Mouse (Mus musculus) stomach, embryonic 15.5 days (tissue): ENCODE measurements around the gene Slc37a1. TPM values are rescaled to one million over a fixed set of nuclear protein-coding genes. Genes with fewer than 3 reads are reported as not detected.

Experiments used
- ATAC-seq: fragments of 200-750 bp; cut with Nextera tagmentation; 2 replicates; pipeline ENCODE4 v1.8.0; 2017; ENCODE audit warnings: low read depth, moderate number of reproducible peaks, moderate TSS enrichment; ENCODE audit not compliant: insufficient read depth, low FRiP score
- H3K27ac ChIP-seq: fragments of 300-500 bp; sonication (generic); 2 replicates; pipeline ENCODE4 v1.5.1; 2015; ENCODE audit warnings: mild to moderate bottlenecking, inconsistent platforms
- H3K27me3 ChIP-seq: fragments of 300-500 bp; sonication (generic); replicated peaks from 2 replicates; pipeline ENCODE4 v1.6.1; 2015; ENCODE audit warnings: inconsistent platforms
- H3K36me3 ChIP-seq: fragments of 300-500 bp; sonication (generic); 2 replicates; pipeline ENCODE4 v1.6.1; 2015; ENCODE audit warnings: inconsistent platforms
- H3K4me1 ChIP-seq: fragments of 300-500 bp; sonication (generic); 2 replicates; pipeline ENCODE4 v1.6.1; 2015; ENCODE audit warnings: inconsistent platforms
- H3K4me2 ChIP-seq: fragments of 300-500 bp; sonication (generic); 2 replicates; pipeline ENCODE4 v1.6.1; 2015; ENCODE audit warnings: mild to moderate bottlenecking, inconsistent platforms
- H3K4me3 ChIP-seq: fragments of 300-500 bp; sonication (generic); replicated peaks from 2 replicates; pipeline ENCODE4 v1.5.1; 2015; ENCODE audit warnings: inconsistent platforms
- H3K9ac ChIP-seq: fragments of 300-500 bp; sonication (generic); 2 replicates; pipeline ENCODE4 v1.6.1; 2015; ENCODE audit warnings: inconsistent platforms
- H3K9me3 ChIP-seq: fragments of 300-500 bp; sonication (generic); 2 replicates; pipeline ENCODE4 v1.6.1; 2016; ENCODE audit warnings: inconsistent platforms
- WGBS: fragments of 180-500 bp; shearing (Covaris S2); methylation state at CpG from one replicate; pipeline ENCODE4 v1.1.7; 2015; 5-methylcytosine and 5-hydroxymethylcytosine counted together
- polyA plus RNA-seq: library from polyadenylated mRNA; unstranded; fragments of >200 nt; fragmentation: Nextera tagmentation; extraction: Ambion mirVana; gene quantifications from 2 replicates; pipeline ENCODE4 v1.2.1, GENCODE M21; 2015

Slc37a1 gene
- polyA plus RNA-seq, 1 experiment from 2014 or later: 14.9 TPM

GRCm38 (mm10) chr17:31400294-31400693, 113.7 kb downstream of the Slc37a1 start:
- Histone ChIP-seq H3K4me2 (no peak overlapping the region), H3K27ac (no peak overlapping the region), H3K4me1 (peaks cover 14% of the 10 kb centered on the region), H3K9ac (no peak overlapping the region), H3K4me3 (no peak overlapping the region), H3K36me3 (no peaks in the 10 kb centered on the region), H3K27me3 (no peaks in the 10 kb centered on the region), H3K9me3 (no peaks in the 10 kb centered on the region)
- no peak for ATAC-seq
- WGBS: 63% methylated on average over 6 of the region's 6 CpGs

Other genes starting within 250 kb of the Slc37a1 start
- gene Abcg1, start 229.1 kb upstream of the Slc37a1 start, polyA plus RNA-seq: 7.7 and 8.4 TPM in 2 replicates
- gene Tff3, start 157.1 kb upstream of the Slc37a1 start, polyA plus RNA-seq: 141 and 168 TPM in 2 replicates
- gene Tff2, start 142.5 kb upstream of the Slc37a1 start, polyA plus RNA-seq: 39.1 and 51.9 TPM in 2 replicates
- gene Tff1, start 121.5 kb upstream of the Slc37a1 start, polyA plus RNA-seq: 95.6 and 131 TPM in 2 replicates
- gene Tmprss3, start 87.8 kb upstream of the Slc37a1 start, polyA plus RNA-seq: 0.36 and 0.49 TPM in 2 replicates
- 0.89 and 1.2 TPM in 2 replicates for gene Ubash3a, start 78.9 kb upstream of the Slc37a1 start, polyA plus RNA-seq
- gene Rsph1, start 9.4 kb upstream of the Slc37a1 start, polyA plus RNA-seq: 1.6 and 2.1 TPM in 2 replicates
- 31.8 and 36.6 TPM in 2 replicates for gene Pde9a, start 99.4 kb downstream of the Slc37a1 start, polyA plus RNA-seq
- gene Wdr4, start 233.2 kb downstream of the Slc37a1 start, polyA plus RNA-seq: 40.1 and 42.4 TPM in 2 replicates
- gene Ndufv3, start 233.3 kb downstream of the Slc37a1 start, polyA plus RNA-seq: 308 and 337 TPM in 2 replicates